Mouse (Mus musculus) MEL-GATA-1-ER (cell line): ENCODE results near the gene Card6.

ENCODE experiments used
- DNase-seq: peaks from one replicate; pipeline ENCODE4 v3.0.0-alpha.2; 2012; ENCODE audit warnings: low read depth; ENCODE audit errors: extremely low read depth

The Card6 gene

GRCm38 (mm10) chr15:5090131-5090530, 18.2 kb downstream of the Card6 start:
- DNase-seq, result no peak

- no peak for DNase-seq
Observed at GRCm38 (mm10) chr15:5088850-5089608, 19.3 kb downstream of the Card6 start.

- DNase-seq, result no peak
Observed at GRCm38 (mm10) chr15:5086162-5086561, 22.2 kb downstream of the Card6 start.

- peak; percentile 29 for DNase-seq
Observed at GRCm38 (mm10) chr15:5081235-5081634, 27.1 kb downstream of the Card6 start.

GRCm38 (mm10) chr15:5068801-5069518, 39.4 kb downstream of the Card6 start:
- DNase-seq, result no peak

GRCm38 (mm10) chr15:5063635-5064034, 44.7 kb downstream of the Card6 start, which contains the start of gene C7:
C7 (minus strand) TSS chr15:5063740.
- DNase-seq, result no peak
